Mouse (Mus musculus): Measurements from ENCODE around the gene Klhdc10.

Klhdc10 gene

GRCm38 (mm10) chr6:30469370-30469769 is 67.7 kb downstream of the Klhdc10 start:
- DNase-seq, result peak; percentile 88

- DNase-seq, result no peak
These were observed 70.0 kb downstream of the Klhdc10 start for GRCm38 (mm10) chr6:30471706-30472105.

- DNase-seq, result no peak
These were observed 74.5 kb downstream of the Klhdc10 start for GRCm38 (mm10) chr6:30476025-30476765.

GRCm38 (mm10) chr6:30477210-30477714 is 75.6 kb downstream of the Klhdc10 start:
- DNase-seq, result peak; percentile 61 to 70

- DNase-seq, result no peak
These were observed 76.1 kb downstream of the Klhdc10 start for GRCm38 (mm10) chr6:30477784-30478183.

- DNase-seq, result no peak
These were observed 77.8 kb downstream of the Klhdc10 start for GRCm38 (mm10) chr6:30479418-30479817.

- DNase-seq, result no peak
These were observed 81.2 kb downstream of the Klhdc10 start for GRCm38 (mm10) chr6:30482908-30483307.

GRCm38 (mm10) chr6:30486504-30486903 is 84.8 kb downstream of the Klhdc10 start:
- no peak for DNase-seq

- DNase-seq, result no peak
These were observed 97.4 kb downstream of the Klhdc10 start for GRCm38 (mm10) chr6:30499049-30499448.

Data from cerebellum, postnatal 25 days (tissue).